Mouse (Mus musculus): ENCODE data around the gene 1700017B05Rik. TPM values are rescaled to one million over a fixed set of nuclear protein-coding genes. Genes with fewer than 3 reads are reported as not detected.
A peak's percentile ranks its signal among the peaks of the same experiment; 100 is the strongest.

Gene 1700017B05Rik
- polyA plus RNA-seq, 1 experiment from 2014 or later = 3.9 TPM

- DNase-seq (ENCODE audit: low spot score) (no peak), ATAC-seq (no peak)
- H3K36me3 ChIP-seq (ENCODE audit: control insufficient read depth, insufficient read depth, low read length) = no peaks in the 10 kb centered on the region
- no peaks in the 10 kb centered on the region for H3K27me3 ChIP-seq (replicated peaks; ENCODE audit: control insufficient read depth, insufficient read depth, low read length)
- H3K4me1 ChIP-seq (ENCODE audit: control insufficient read depth, insufficient read depth, low read length) = no peaks in the 10 kb centered on the region
- H3K4me3 ChIP-seq (ENCODE audit: low read depth, low read length) = no peak overlapping the region
- H3K4me2 ChIP-seq (ENCODE audit: low read length) = no peak overlapping the region
- H3K27ac ChIP-seq (ENCODE audit: low read depth, low read length) = no peak overlapping the region
- no peak overlapping the region for H3K9ac ChIP-seq (ENCODE audit: low read length)
- no peaks in the 10 kb centered on the region for H3K9me3 ChIP-seq (replicated peaks; ENCODE audit: control insufficient read depth, low read length)
These were observed 39.1 kb downstream of the 1700017B05Rik start for GRCm38 (mm10) chr9:57223341-57223740.

- H3K36me3 ChIP-seq (ENCODE audit: control insufficient read depth, insufficient read depth, low read length) = no peaks in the 10 kb centered on the region
- no peak overlapping the region for H3K4me2 ChIP-seq (ENCODE audit: low read length)
- ATAC-seq (no peak), DNase-seq (ENCODE audit: low spot score) (peak; percentile 62)
- no peaks in the 10 kb centered on the region for H3K27me3 ChIP-seq (replicated peaks; ENCODE audit: control insufficient read depth, insufficient read depth, low read length)
- no peak overlapping the region for H3K9ac ChIP-seq (ENCODE audit: low read length)
- H3K4me1 ChIP-seq (ENCODE audit: control insufficient read depth, insufficient read depth, low read length) = no peaks in the 10 kb centered on the region
- H3K9me3 ChIP-seq (replicated peaks; ENCODE audit: control insufficient read depth, low read length) = no peaks in the 10 kb centered on the region
- 18% methylated on average over 6 of the region's 6 CpGs for WGBS
- H3K4me3 ChIP-seq (ENCODE audit: low read depth, low read length) = no peak overlapping the region
- no peak overlapping the region for H3K27ac ChIP-seq (ENCODE audit: low read depth, low read length)
These were observed 42.1 kb downstream of the 1700017B05Rik start for GRCm38 (mm10) chr9:57220356-57220755.

GRCm38 (mm10) chr9:57219511-57219910 lies 42.9 kb downstream of the 1700017B05Rik start:
- DNase-seq (ENCODE audit: low spot score) = no peak

GRCm38 (mm10) chr9:57218776-57219175 lies 43.6 kb downstream of the 1700017B05Rik start:
- 86% methylated on average over 5 of the region's 5 CpGs for WGBS
- Histone ChIP-seq H3K4me1 (ENCODE audit: control insufficient read depth, insufficient read depth, low read length) (no peaks in the 10 kb centered on the region), H3K4me2 (ENCODE audit: low read length) (no peak overlapping the region), H3K9me3 (replicated peaks; ENCODE audit: control insufficient read depth, low read length) (no peaks in the 10 kb centered on the region), H3K36me3 (ENCODE audit: control insufficient read depth, insufficient read depth, low read length) (no peaks in the 10 kb centered on the region), H3K4me3 (ENCODE audit: low read depth, low read length) (no peak overlapping the region), H3K9ac (ENCODE audit: low read length) (no peak overlapping the region), H3K27ac (ENCODE audit: low read depth, low read length) (no peak overlapping the region), H3K27me3 (replicated peaks; ENCODE audit: control insufficient read depth, insufficient read depth, low read length) (no peaks in the 10 kb centered on the region)
- DNase-seq (ENCODE audit: low spot score) (no peak), ATAC-seq (no peak)

More at GRCm38 (mm10) chr9:57219511-57219910, 42.9 kb downstream of the 1700017B05Rik start:
- Histone ChIP-seq H3K27me3 (replicated peaks; ENCODE audit: control insufficient read depth, insufficient read depth, low read length) (no peaks in the 10 kb centered on the region), H3K9ac (ENCODE audit: low read length) (no peak overlapping the region), H3K4me3 (ENCODE audit: low read depth, low read length) (no peak overlapping the region), H3K9me3 (replicated peaks; ENCODE audit: control insufficient read depth, low read length) (no peaks in the 10 kb centered on the region), H3K4me2 (ENCODE audit: low read length) (no peak overlapping the region), H3K36me3 (ENCODE audit: control insufficient read depth, insufficient read depth, low read length) (no peaks in the 10 kb centered on the region), H3K4me1 (ENCODE audit: control insufficient read depth, insufficient read depth, low read length) (no peaks in the 10 kb centered on the region), H3K27ac (ENCODE audit: low read depth, low read length) (no peak overlapping the region)
- ATAC-seq = no peak
- 94% methylated on average over 1 of the region's 1 CpGs for WGBS

GRCm38 (mm10) chr9:57217220-57217619 lies 45.2 kb downstream of the 1700017B05Rik start:
- H3K4me3 ChIP-seq (ENCODE audit: low read depth, low read length) = no peak overlapping the region
- H3K9me3 ChIP-seq (replicated peaks; ENCODE audit: control insufficient read depth, low read length) = no peaks in the 10 kb centered on the region
- no peak overlapping the region for H3K4me2 ChIP-seq (ENCODE audit: low read length)
- 77% methylated on average over 5 of the region's 6 CpGs for WGBS
- H3K9ac ChIP-seq (ENCODE audit: low read length) = no peak overlapping the region
- DNase-seq (ENCODE audit: low spot score) (no peak), ATAC-seq (no peak)
- H3K36me3 ChIP-seq (ENCODE audit: control insufficient read depth, insufficient read depth, low read length) = no peaks in the 10 kb centered on the region
- H3K27ac ChIP-seq (ENCODE audit: low read depth, low read length) = no peak overlapping the region
- no peaks in the 10 kb centered on the region for H3K27me3 ChIP-seq (replicated peaks; ENCODE audit: control insufficient read depth, insufficient read depth, low read length)
- H3K4me1 ChIP-seq (ENCODE audit: control insufficient read depth, insufficient read depth, low read length) = no peaks in the 10 kb centered on the region

GRCm38 (mm10) chr9:57214500-57214899 lies 47.9 kb downstream of the 1700017B05Rik start:
- DNase-seq (ENCODE audit: low spot score) = no peak
- Histone ChIP-seq H3K9me3 (replicated peaks; ENCODE audit: control insufficient read depth, low read length) (no peaks in the 10 kb centered on the region), H3K4me2 (ENCODE audit: low read length) (no peak overlapping the region), H3K9ac (ENCODE audit: low read length) (no peak overlapping the region), H3K27me3 (replicated peaks; ENCODE audit: control insufficient read depth, insufficient read depth, low read length) (no peaks in the 10 kb centered on the region), H3K36me3 (ENCODE audit: control insufficient read depth, insufficient read depth, low read length) (no peaks in the 10 kb centered on the region), H3K27ac (ENCODE audit: low read depth, low read length) (no peak overlapping the region), H3K4me1 (ENCODE audit: control insufficient read depth, insufficient read depth, low read length) (no peaks in the 10 kb centered on the region), H3K4me3 (ENCODE audit: low read depth, low read length) (no peak overlapping the region)
- WGBS = 77% methylated on average over 6 of the region's 6 CpGs
- no peak for ATAC-seq

GRCm38 (mm10) chr9:57212448-57213222 lies 49.8 kb downstream of the 1700017B05Rik start:
- no peaks in the 10 kb centered on the region for H3K36me3 ChIP-seq (ENCODE audit: control insufficient read depth, insufficient read depth, low read length)
- 77% methylated on average over 9 of the region's 9 CpGs for WGBS
- no peak overlapping the region for H3K9ac ChIP-seq (ENCODE audit: low read length)
- no peaks in the 10 kb centered on the region for H3K4me1 ChIP-seq (ENCODE audit: control insufficient read depth, insufficient read depth, low read length)
- no peaks in the 10 kb centered on the region for H3K9me3 ChIP-seq (replicated peaks; ENCODE audit: control insufficient read depth, low read length)
- H3K27ac ChIP-seq (ENCODE audit: low read depth, low read length) = no peak overlapping the region
- no peak for ATAC-seq
- no peaks in the 10 kb centered on the region for H3K27me3 ChIP-seq (replicated peaks; ENCODE audit: control insufficient read depth, insufficient read depth, low read length)
- no peak for DNase-seq (ENCODE audit: low spot score)
- no peak overlapping the region for H3K4me2 ChIP-seq (ENCODE audit: low read length)
- H3K4me3 ChIP-seq (ENCODE audit: low read depth, low read length) = no peak overlapping the region

GRCm38 (mm10) chr9:57209316-57209715 lies 53.1 kb downstream of the 1700017B05Rik start:
- H3K4me2 ChIP-seq (ENCODE audit: low read length) = no peak overlapping the region
- no peaks in the 10 kb centered on the region for H3K36me3 ChIP-seq (ENCODE audit: control insufficient read depth, insufficient read depth, low read length)
- H3K27ac ChIP-seq (ENCODE audit: low read depth, low read length) = no peak overlapping the region
- 34% methylated on average over 3 of the region's 3 CpGs for WGBS
- ATAC-seq (no peak), DNase-seq (ENCODE audit: low spot score) (peak; percentile 68)
- H3K9ac ChIP-seq (ENCODE audit: low read length) = no peak overlapping the region
- H3K27me3 ChIP-seq (replicated peaks; ENCODE audit: control insufficient read depth, insufficient read depth, low read length) = no peaks in the 10 kb centered on the region
- no peak overlapping the region for H3K4me3 ChIP-seq (ENCODE audit: low read depth, low read length)
- no peaks in the 10 kb centered on the region for H3K9me3 ChIP-seq (replicated peaks; ENCODE audit: control insufficient read depth, low read length)
- H3K4me1 ChIP-seq (ENCODE audit: control insufficient read depth, insufficient read depth, low read length) = no peaks in the 10 kb centered on the region

GRCm38 (mm10) chr9:57206896-57207295 lies 55.5 kb downstream of the 1700017B05Rik start:
- Histone ChIP-seq H3K9ac (ENCODE audit: low read length) (no peak overlapping the region), H3K36me3 (ENCODE audit: control insufficient read depth, insufficient read depth, low read length) (no peaks in the 10 kb centered on the region), H3K4me3 (ENCODE audit: low read depth, low read length) (no peak overlapping the region), H3K4me1 (ENCODE audit: control insufficient read depth, insufficient read depth, low read length) (no peaks in the 10 kb centered on the region), H3K27ac (ENCODE audit: low read depth, low read length) (no peak overlapping the region), H3K9me3 (replicated peaks; ENCODE audit: control insufficient read depth, low read length) (no peaks in the 10 kb centered on the region), H3K4me2 (ENCODE audit: low read length) (no peak overlapping the region), H3K27me3 (replicated peaks; ENCODE audit: control insufficient read depth, insufficient read depth, low read length) (no peaks in the 10 kb centered on the region)
- ATAC-seq = no peak
- 61% methylated on average over 2 of the region's 2 CpGs for WGBS
- no peak for DNase-seq (ENCODE audit: low spot score)

All from forebrain, embryonic 14.5 days (tissue).